Mouse (Mus musculus) midbrain, embryonic 10.5 days (tissue): Measurements from ENCODE around the gene Cog1. TPM values are rescaled to one million over a fixed set of nuclear protein-coding genes. Genes with fewer than 3 reads are reported as not detected.
A peak's percentile ranks its signal among the peaks of the same experiment; 100 is the strongest.

Experiments
- DNase-seq: peaks from one replicate; pipeline ENCODE4 v3.0.0-alpha.2; 2017; ENCODE audit warnings: low spot score
- H3K27ac ChIP-seq: fragments of 300-500 bp; sonication (generic); replicated peaks from 2 replicates; pipeline ENCODE4 v1.5.1; 2016; ENCODE audit warnings: mild to moderate bottlenecking
- H3K27me3 ChIP-seq: fragments of 300-500 bp; sonication (generic); 2 replicates; pipeline ENCODE4 v1.6.1; 2016; ENCODE audit warnings: low read depth, mild to moderate bottlenecking; ENCODE audit not compliant: poor library complexity, severe bottlenecking
- H3K36me3 ChIP-seq: fragments of 300-500 bp; sonication (generic); 2 replicates; pipeline ENCODE4 v1.6.1; 2016; ENCODE audit warnings: mild to moderate bottlenecking, moderate library complexity
- H3K4me1 ChIP-seq: fragments of 300-500 bp; sonication (generic); 2 replicates; pipeline ENCODE4 v1.6.1; 2016
- H3K4me3 ChIP-seq: fragments of 300-500 bp; sonication (generic); 2 replicates; pipeline ENCODE4 v1.5.1; 2016; ENCODE audit warnings: mild to moderate bottlenecking, moderate library complexity
- H3K9me3 ChIP-seq: fragments of 300-500 bp; sonication (generic); replicated peaks from 2 replicates; pipeline ENCODE4 v1.6.1; 2016; ENCODE audit warnings: mild to moderate bottlenecking
- WGBS: fragments of 180-500 bp; shearing (Covaris S2); methylation state at CpG from one replicate; pipeline ENCODE4 v1.1.7; 2016; 5-methylcytosine and 5-hydroxymethylcytosine counted together
- polyA plus RNA-seq: library from polyadenylated mRNA; unstranded; fragments of >200 nt; fragmentation: Nextera tagmentation; extraction: Ambion mirVana; gene quantifications from 2 replicates; pipeline ENCODE4 v1.2.1, GENCODE M21; 2016

Gene Cog1
- polyA plus RNA-seq, 1 experiment from 2014 or later: 23.1 TPM

GRCm38 (mm10) chr11:113697571-113697970 lies 48.6 kb downstream of the Cog1 start:
- peak overlapping the region; percentile 4; the same call in 1 of the 2 replicates for H3K27ac ChIP-seq
- H3K27me3 ChIP-seq: no peaks in the 10 kb centered on the region
- no peak for DNase-seq
- no peak overlapping the region for H3K4me3 ChIP-seq
- peaks cover 17% of the 10 kb centered on the region for H3K4me1 ChIP-seq
- H3K36me3 ChIP-seq: peaks cover 74% of the 10 kb centered on the region
- no peaks in the 10 kb centered on the region; the same call in 1 of the 2 replicates for H3K9me3 ChIP-seq
- 33% methylated on average over 5 of the region's 5 CpGs for WGBS

GRCm38 (mm10) chr11:113698013-113698545 lies 49.1 kb downstream of the Cog1 start:
- Histone ChIP-seq H3K27me3 (no peaks in the 10 kb centered on the region), H3K4me1 (peaks cover 17% of the 10 kb centered on the region), H3K27ac (0 out of 2 replicates have a peak overlapping the region, but pooled peaks have one; percentile 4), H3K4me3 (no peak overlapping the region), H3K36me3 (peaks cover 69% of the 10 kb centered on the region), H3K9me3 (no peaks in the 10 kb centered on the region; the same call in 1 of the 2 replicates)
- no peak for DNase-seq
- 78% methylated on average over 12 of the region's 12 CpGs for WGBS

GRCm38 (mm10) chr11:113699643-113700042 lies 50.7 kb downstream of the Cog1 start:
- 91% methylated on average over 7 of the region's 7 CpGs for WGBS
- Histone ChIP-seq H3K4me3 (no peak overlapping the region), H3K4me1 (peaks cover 17% of the 10 kb centered on the region), H3K9me3 (no peaks in the 10 kb centered on the region; the same call in 1 of the 2 replicates), H3K36me3 (peaks cover 53% of the 10 kb centered on the region), H3K27ac (no peak overlapping the region), H3K27me3 (no peaks in the 10 kb centered on the region)
- DNase-seq: no peak

DNA sequence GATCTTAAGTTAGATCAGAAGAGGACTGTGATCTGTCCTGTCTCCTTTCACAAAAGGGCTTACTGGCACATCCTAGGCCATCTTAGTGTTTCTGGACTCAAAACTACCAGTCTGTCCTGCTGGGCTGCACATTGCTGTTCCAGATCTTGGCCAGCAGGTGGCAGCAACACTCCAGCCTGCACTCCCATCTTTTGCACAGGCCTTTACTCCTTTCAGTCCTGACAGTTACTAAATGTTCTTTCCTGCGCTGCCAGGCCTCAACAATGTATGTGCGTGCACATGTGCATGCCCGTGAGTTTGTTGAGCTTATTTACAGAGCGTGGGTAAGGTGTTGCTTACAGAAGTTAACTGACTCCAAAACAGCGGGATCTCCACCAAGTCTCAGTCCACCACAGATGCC lies 54.8 kb downstream of the Cog1 start:
- WGBS: 57% methylated on average over 5 of the region's 5 CpGs
- H3K9me3 ChIP-seq: 0 out of 2 replicates have a peak, but pooled peaks cover 5% of the 10 kb centered on the region
- peak; percentile 80 for DNase-seq
- H3K27ac ChIP-seq: no peak overlapping the region
- peaks cover 14% of the 10 kb centered on the region for H3K27me3 ChIP-seq
- peaks cover 28% of the 10 kb centered on the region for H3K36me3 ChIP-seq
- H3K4me3 ChIP-seq: no peak overlapping the region
- peaks cover 2% of the 10 kb centered on the region for H3K4me1 ChIP-seq

DNA sequence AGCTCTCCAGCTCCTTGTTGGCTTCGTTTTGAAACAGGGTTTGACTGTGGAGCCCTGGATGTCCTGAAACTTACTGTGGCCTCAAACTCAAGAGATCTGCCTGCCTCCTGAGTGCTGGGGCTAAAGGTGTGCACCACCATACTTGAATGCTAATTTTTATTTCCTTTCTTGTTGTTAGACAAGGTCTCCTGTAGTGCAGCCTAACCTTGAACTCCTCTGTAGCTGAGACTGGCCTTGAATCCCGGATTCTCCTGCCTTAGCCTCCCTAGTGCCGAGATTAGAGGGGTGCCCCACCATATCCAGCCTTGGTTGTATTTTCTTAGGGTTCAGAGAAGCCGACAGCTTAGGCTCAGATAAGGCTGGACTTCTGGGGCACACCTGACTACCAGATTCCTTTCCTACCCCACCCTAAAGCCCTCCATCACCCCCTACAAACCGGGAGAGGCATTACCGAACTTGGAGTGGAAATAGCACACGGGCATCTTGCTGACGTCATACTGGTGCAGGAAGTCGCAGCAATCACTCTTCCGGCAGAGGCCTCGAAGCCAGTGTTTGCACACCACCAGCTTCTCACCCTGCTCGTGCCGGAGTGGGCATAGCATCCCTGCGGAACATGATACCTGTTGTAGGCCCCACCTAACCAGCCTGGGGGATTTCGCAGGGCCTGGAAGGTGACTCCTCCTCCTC lies 57.1 kb downstream of the Cog1 start:
- Histone ChIP-seq H3K27me3 (peaks cover 24% of the 10 kb centered on the region), H3K27ac (no peak overlapping the region), H3K36me3 (peaks cover 14% of the 10 kb centered on the region), H3K4me3 (no peak overlapping the region), H3K9me3 (0 out of 2 replicates have a peak, but pooled peaks cover 5% of the 10 kb centered on the region), H3K4me1 (peaks cover 26% of the 10 kb centered on the region)
- WGBS: 89% methylated on average over 15 of the region's 15 CpGs
- no peak for DNase-seq

- DNase-seq: no peak
- WGBS: 47% methylated on average over 19 of the region's 19 CpGs
- Histone ChIP-seq H3K27me3 (peaks cover 24% of the 10 kb centered on the region), H3K4me3 (0 out of 2 replicates have a peak overlapping the region, but pooled peaks have one; percentile 23), H3K9me3 (0 out of 2 replicates have a peak, but pooled peaks cover 5% of the 10 kb centered on the region), H3K27ac (peak overlapping the region; percentile 86), H3K36me3 (peaks cover 12% of the 10 kb centered on the region), H3K4me1 (peaks cover 28% of the 10 kb centered on the region)
Measured at GRCm38 (mm10) chr11:113708629-113709213, 59.8 kb downstream of the Cog1 start.

GRCm38 (mm10) chr11:113709272-113709671 lies 60.3 kb downstream of the Cog1 start:
- no peak for DNase-seq

DNA sequence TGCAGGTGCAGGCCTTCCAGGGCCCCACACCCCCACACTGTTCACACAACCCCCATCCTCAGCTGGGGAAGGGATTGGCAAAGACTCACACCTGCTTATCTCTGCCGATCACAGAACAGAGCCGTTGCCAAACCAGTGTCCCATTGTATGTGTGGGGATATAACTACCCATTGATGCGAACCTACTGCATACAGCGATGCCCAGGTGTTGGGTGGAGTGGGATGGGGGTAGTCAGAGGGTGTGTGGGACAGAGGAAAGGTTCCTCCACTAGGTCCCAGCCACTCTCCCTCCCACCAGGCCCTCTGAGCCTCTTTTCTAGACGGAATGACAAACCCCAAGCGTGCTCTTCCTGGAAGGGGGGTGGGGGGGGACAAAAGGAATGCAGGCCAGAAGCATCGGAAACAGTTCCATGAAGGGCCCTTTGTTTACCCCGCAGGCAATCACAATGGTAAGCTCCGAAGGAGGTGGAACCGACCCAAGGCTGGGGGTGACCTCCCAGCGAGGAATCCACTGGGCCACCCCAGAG lies 60.8 kb downstream of the Cog1 start, which contains the start of gene Cpsf4l:
TSS of gene Cpsf4l (minus strand) at position 287 of the 526 bp plus-strand sequence.
- 3% methylated on average over 11 of the region's 11 CpGs for WGBS
- Histone ChIP-seq H3K36me3 (peaks cover 12% of the 10 kb centered on the region), H3K9me3 (0 out of 2 replicates have a peak, but pooled peaks cover 5% of the 10 kb centered on the region), H3K4me1 (peaks cover 37% of the 10 kb centered on the region), H3K4me3 (peak within 1 kb of the TSS; percentile 32), H3K27ac (peak within 1 kb of the TSS; percentile 86), H3K27me3 (peaks cover 24% of the 10 kb centered on the region)
- peak; percentile 65 for DNase-seq

More at GRCm38 (mm10) chr11:113709272-113709671, 60.3 kb downstream of the Cog1 start:
- Histone ChIP-seq H3K4me3 (peak overlapping the region; percentile 23; the same call in 1 of the 2 replicates), H3K27ac (peak overlapping the region; percentile 86), H3K9me3 (0 out of 2 replicates have a peak, but pooled peaks cover 5% of the 10 kb centered on the region), H3K36me3 (peaks cover 12% of the 10 kb centered on the region), H3K4me1 (peaks cover 33% of the 10 kb centered on the region), H3K27me3 (peaks cover 24% of the 10 kb centered on the region)
- 9% methylated on average over 15 of the region's 15 CpGs for WGBS

- H3K9me3 ChIP-seq: 0 out of 2 replicates have a peak, but pooled peaks cover 5% of the 10 kb centered on the region
- H3K4me3 ChIP-seq: peak overlapping the region; percentile 32
- peaks cover 24% of the 10 kb centered on the region for H3K27me3 ChIP-seq
- peak overlapping the region; percentile 86 for H3K27ac ChIP-seq
- peaks cover 37% of the 10 kb centered on the region for H3K4me1 ChIP-seq
- peak; percentile 69 for DNase-seq
- H3K36me3 ChIP-seq: peaks cover 12% of the 10 kb centered on the region
- WGBS: under 1% methylated on average over 10 of the region's 10 CpGs
Measured at GRCm38 (mm10) chr11:113710257-113710777, 61.3 kb downstream of the Cog1 start.

GRCm38 (mm10) chr11:113711061-113711460 lies 62.1 kb downstream of the Cog1 start:
- peak overlapping the region; percentile 32; the same call in 1 of the 2 replicates for H3K4me3 ChIP-seq
- H3K27ac ChIP-seq: peak overlapping the region; percentile 86

GRCm38 (mm10) chr11:113715078-113715674 lies 66.2 kb downstream of the Cog1 start:
- WGBS: 60% methylated on average over 7 of the region's 7 CpGs
- no peak for DNase-seq
- peaks cover 34% of the 10 kb centered on the region for H3K4me1 ChIP-seq
- no peaks in the 10 kb centered on the region for H3K9me3 ChIP-seq
- H3K27ac ChIP-seq: no peak overlapping the region
- H3K27me3 ChIP-seq: no peaks in the 10 kb centered on the region; the same call in 1 of the 2 replicates
- H3K4me3 ChIP-seq: no peak overlapping the region
- no peaks in the 10 kb centered on the region for H3K36me3 ChIP-seq

More at GRCm38 (mm10) chr11:113711061-113711460, 62.1 kb downstream of the Cog1 start:
- Histone ChIP-seq H3K4me1 (peaks cover 37% of the 10 kb centered on the region), H3K9me3 (0 out of 2 replicates have a peak, but pooled peaks cover 5% of the 10 kb centered on the region), H3K36me3 (peaks cover 12% of the 10 kb centered on the region), H3K27me3 (peaks cover 24% of the 10 kb centered on the region)
- WGBS: 57% methylated on average over 1 of the region's 1 CpGs
- no peak for DNase-seq

DNA sequence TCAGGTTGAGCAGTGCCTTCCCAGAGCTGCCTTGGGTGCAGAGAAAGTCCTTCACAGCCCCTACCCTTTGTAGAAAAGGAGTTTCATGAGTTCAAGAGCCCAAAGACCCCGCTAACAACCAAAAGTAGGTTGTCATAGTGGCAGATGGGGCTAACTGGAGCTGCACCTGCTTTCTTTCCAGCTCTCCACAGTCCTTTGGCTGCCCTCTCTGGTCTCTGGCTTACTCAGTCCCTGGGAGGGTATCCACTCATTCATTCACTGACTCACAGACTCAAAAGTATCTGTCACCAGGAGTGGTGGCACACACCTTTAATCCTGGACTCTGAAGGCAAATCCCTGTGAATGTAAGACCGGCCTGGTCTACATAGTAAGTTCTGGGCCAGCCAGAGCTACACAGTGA lies 67.2 kb downstream of the Cog1 start:
- H3K4me1 ChIP-seq: peaks cover 25% of the 10 kb centered on the region
- 91% methylated on average over 2 of the region's 2 CpGs for WGBS
- no peak for DNase-seq

More for the DNA sequence above, 67.2 kb downstream of the Cog1 start:
- no peaks in the 10 kb centered on the region for H3K9me3 ChIP-seq
- H3K27me3 ChIP-seq: no peaks in the 10 kb centered on the region; the same call in 1 of the 2 replicates
- H3K27ac ChIP-seq: no peak overlapping the region
- H3K36me3 ChIP-seq: no peaks in the 10 kb centered on the region
- no peak overlapping the region for H3K4me3 ChIP-seq
